Mouse (Mus musculus): ENCODE measurements around the gene Galnt7. TPM values are rescaled to one million over a fixed set of nuclear protein-coding genes. Genes with fewer than 3 reads are reported as not detected.

The Galnt7 gene
- polyA plus RNA-seq, 1 experiment from 2014 or later: 30.5 TPM

- H3K27me3 ChIP-seq (replicated peaks): no peaks in the 10 kb centered on the region
- no peak for ATAC-seq
- H3K9ac ChIP-seq: no peak overlapping the region
- no peak overlapping the region for H3K4me3 ChIP-seq (replicated peaks)
- no peak overlapping the region for H3K4me2 ChIP-seq (replicated peaks)
- no peak overlapping the region for H3K27ac ChIP-seq
- WGBS: 68% methylated on average over 7 of the region's 7 CpGs
- H3K9me3 ChIP-seq: no peaks in the 10 kb centered on the region
- peaks cover 2% of the 10 kb centered on the region; the same call in 1 of the 2 replicates for H3K4me1 ChIP-seq (replicated peaks)
- no peaks in the 10 kb centered on the region for H3K36me3 ChIP-seq
Measured at GRCm38 (mm10) chr8:57592604-57593003, 60.2 kb downstream of the Galnt7 start.

DNA sequence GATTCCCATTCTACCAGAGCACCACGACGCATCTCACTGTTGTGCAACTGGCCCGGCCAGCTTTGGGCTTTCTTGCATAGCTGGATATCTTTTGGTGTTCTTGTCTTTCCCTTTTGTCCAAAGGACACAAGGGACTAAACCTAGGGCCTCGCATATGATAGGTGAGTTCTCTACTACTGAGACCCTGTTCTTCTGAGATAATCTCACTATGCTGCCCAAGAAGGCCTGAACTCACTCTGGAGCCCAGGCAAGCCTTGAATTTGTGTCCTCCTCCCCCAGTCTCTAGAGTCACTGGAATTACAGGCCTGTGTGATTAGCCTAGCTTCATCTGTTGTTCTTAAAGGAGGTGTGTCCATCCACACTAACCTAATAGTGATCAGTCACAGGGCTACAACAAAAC, 61.2 kb downstream of the Galnt7 start:
- H3K4me1 ChIP-seq (replicated peaks): no peaks in the 10 kb centered on the region; the same call in 1 of the 2 replicates
- no peak overlapping the region for H3K9ac ChIP-seq
- no peak overlapping the region for H3K4me2 ChIP-seq (replicated peaks)
- 93% methylated on average over 4 of the region's 4 CpGs for WGBS
- H3K4me3 ChIP-seq (replicated peaks): no peak overlapping the region
- H3K9me3 ChIP-seq: no peaks in the 10 kb centered on the region
- no peak for ATAC-seq
- no peak overlapping the region for H3K27ac ChIP-seq
- H3K36me3 ChIP-seq: no peaks in the 10 kb centered on the region
- H3K27me3 ChIP-seq (replicated peaks): no peaks in the 10 kb centered on the region

DNA sequence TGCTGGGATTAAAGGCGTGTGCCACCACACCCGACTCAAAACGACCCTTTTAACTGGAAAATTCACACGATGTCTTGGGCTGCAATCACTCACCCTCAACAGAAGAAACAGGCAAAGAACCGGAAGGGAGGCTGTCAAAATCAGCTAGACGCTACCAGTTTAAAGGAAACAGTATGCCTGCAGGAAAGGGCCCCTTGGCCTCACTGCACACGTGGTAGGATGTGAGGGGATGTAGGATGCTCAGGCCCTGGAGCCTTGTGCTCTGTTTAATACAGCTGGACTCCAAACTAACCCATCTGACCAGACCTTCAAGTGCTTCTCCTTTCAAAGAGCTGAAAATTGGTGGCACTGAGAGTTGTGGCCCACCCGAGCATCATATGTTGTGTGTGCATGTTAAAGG, 62.8 kb downstream of the Galnt7 start:
- Histone ChIP-seq H3K27ac (no peak overlapping the region), H3K4me3 (replicated peaks) (no peak overlapping the region), H3K9me3 (no peaks in the 10 kb centered on the region), H3K4me2 (replicated peaks) (no peak overlapping the region), H3K4me1 (replicated peaks) (no peaks in the 10 kb centered on the region; the same call in 1 of the 2 replicates), H3K36me3 (no peaks in the 10 kb centered on the region), H3K27me3 (replicated peaks) (no peaks in the 10 kb centered on the region), H3K9ac (no peak overlapping the region)
- 79% methylated on average over 8 of the region's 8 CpGs for whole genome bisulfite sequencing
- no peak for ATAC-seq

GRCm38 (mm10) chr8:57589176-57589575, 63.7 kb downstream of the Galnt7 start:
- Histone ChIP-seq H3K4me3 (replicated peaks) (no peak overlapping the region), H3K36me3 (no peaks in the 10 kb centered on the region), H3K4me1 (replicated peaks) (no peaks in the 10 kb centered on the region; the same call in 1 of the 2 replicates), H3K27me3 (replicated peaks) (no peaks in the 10 kb centered on the region), H3K27ac (no peak overlapping the region), H3K9me3 (no peaks in the 10 kb centered on the region), H3K9ac (no peak overlapping the region), H3K4me2 (replicated peaks) (no peak overlapping the region)
- ATAC-seq: 0 out of 2 replicates have a peak, but pooled peaks have one; percentile 21
- 84% methylated on average over 9 of the region's 9 CpGs for WGBS

GRCm38 (mm10) chr8:57588604-57589003, 64.2 kb downstream of the Galnt7 start:
- no peaks in the 10 kb centered on the region for H3K36me3 ChIP-seq
- no peaks in the 10 kb centered on the region for H3K27me3 ChIP-seq (replicated peaks)
- H3K4me3 ChIP-seq (replicated peaks): no peak overlapping the region
- no peak overlapping the region for H3K4me2 ChIP-seq (replicated peaks)
- H3K9ac ChIP-seq: no peak overlapping the region
- H3K9me3 ChIP-seq: no peaks in the 10 kb centered on the region
- no peaks in the 10 kb centered on the region; the same call in 1 of the 2 replicates for H3K4me1 ChIP-seq (replicated peaks)
- ATAC-seq: peak; percentile 62
- no peak overlapping the region for H3K27ac ChIP-seq
- WGBS: 89% methylated on average over 1 of the region's 1 CpGs

GRCm38 (mm10) chr8:57586667-57587066, 66.2 kb downstream of the Galnt7 start:
- Histone ChIP-seq H3K27me3 (replicated peaks) (no peaks in the 10 kb centered on the region), H3K9ac (no peak overlapping the region), H3K36me3 (no peaks in the 10 kb centered on the region), H3K27ac (no peak overlapping the region), H3K9me3 (no peaks in the 10 kb centered on the region), H3K4me1 (replicated peaks) (no peaks in the 10 kb centered on the region), H3K4me2 (replicated peaks) (no peak overlapping the region), H3K4me3 (replicated peaks) (no peak overlapping the region)
- no peak for ATAC-seq
- WGBS: 44% methylated on average over 4 of the region's 4 CpGs

GRCm38 (mm10) chr8:57585831-57586230, 67.0 kb downstream of the Galnt7 start:
- no peaks in the 10 kb centered on the region for H3K36me3 ChIP-seq
- H3K4me1 ChIP-seq (replicated peaks): no peaks in the 10 kb centered on the region
- no peaks in the 10 kb centered on the region for H3K27me3 ChIP-seq (replicated peaks)
- H3K27ac ChIP-seq: no peak overlapping the region
- no peak for ATAC-seq
- H3K4me2 ChIP-seq (replicated peaks): no peak overlapping the region
- H3K4me3 ChIP-seq (replicated peaks): no peak overlapping the region
- no peaks in the 10 kb centered on the region for H3K9me3 ChIP-seq
- WGBS: 82% methylated on average over 3 of the region's 3 CpGs
- no peak overlapping the region for H3K9ac ChIP-seq

DNA sequence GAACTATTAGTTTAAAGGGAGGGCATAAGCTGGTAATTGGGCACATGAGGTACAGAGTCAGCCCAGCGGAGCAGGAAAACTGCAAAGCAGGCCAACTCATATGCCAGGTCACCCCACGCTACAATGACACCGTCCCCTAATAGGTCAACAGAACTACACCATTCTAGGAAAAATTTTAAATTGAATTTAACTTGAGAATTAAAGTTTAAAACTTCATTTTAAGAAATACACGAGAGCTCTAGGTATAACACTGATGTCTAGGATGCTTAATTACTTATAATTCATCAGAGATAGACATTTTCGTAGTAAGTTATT, 67.7 kb downstream of the Galnt7 start:
- no peak overlapping the region for H3K4me2 ChIP-seq (replicated peaks)
- H3K36me3 ChIP-seq: no peaks in the 10 kb centered on the region
- WGBS: 96% methylated on average over 5 of the region's 5 CpGs
- no peaks in the 10 kb centered on the region for H3K9me3 ChIP-seq
- H3K4me3 ChIP-seq (replicated peaks): no peak overlapping the region
- no peak overlapping the region for H3K27ac ChIP-seq
- no peak overlapping the region for H3K9ac ChIP-seq
- no peaks in the 10 kb centered on the region for H3K4me1 ChIP-seq (replicated peaks)
- ATAC-seq: no peak
- no peaks in the 10 kb centered on the region for H3K27me3 ChIP-seq (replicated peaks)

GRCm38 (mm10) chr8:57584416-57585127, 68.3 kb downstream of the Galnt7 start:
- no peak overlapping the region for H3K4me3 ChIP-seq (replicated peaks)
- WGBS: 71% methylated on average over 8 of the region's 8 CpGs
- no peaks in the 10 kb centered on the region for H3K9me3 ChIP-seq
- H3K4me2 ChIP-seq (replicated peaks): no peak overlapping the region
- H3K4me1 ChIP-seq (replicated peaks): no peaks in the 10 kb centered on the region; the same call in 1 of the 2 replicates
- no peaks in the 10 kb centered on the region for H3K36me3 ChIP-seq
- no peak overlapping the region for H3K9ac ChIP-seq
- H3K27me3 ChIP-seq (replicated peaks): no peaks in the 10 kb centered on the region
- no peak overlapping the region for H3K27ac ChIP-seq
- no peak for ATAC-seq

DNA sequence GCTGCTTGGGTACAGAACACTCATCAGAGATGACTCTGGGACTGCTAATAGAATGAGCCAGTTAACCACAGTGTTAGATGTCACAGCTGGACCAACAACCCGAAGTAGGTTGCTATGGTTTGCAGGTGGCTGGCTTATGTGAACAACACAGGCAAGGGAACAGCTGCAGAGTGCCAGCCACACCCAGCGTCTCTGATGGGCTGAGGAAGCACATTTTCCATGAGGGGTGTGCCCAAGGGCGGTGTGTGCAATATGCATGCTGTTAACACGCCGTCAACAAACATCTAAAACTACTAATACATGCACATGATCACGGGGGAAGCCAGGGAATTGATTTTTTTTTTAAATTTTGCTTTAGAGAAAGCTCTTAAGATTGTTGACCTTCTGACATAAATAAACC, 73.0 kb downstream of the Galnt7 start:
- 67% methylated on average over 6 of the region's 6 CpGs for WGBS
- H3K9ac ChIP-seq: no peak overlapping the region
- no peak overlapping the region for H3K27ac ChIP-seq
- H3K36me3 ChIP-seq: no peaks in the 10 kb centered on the region
- H3K27me3 ChIP-seq (replicated peaks): no peaks in the 10 kb centered on the region
- H3K9me3 ChIP-seq: no peaks in the 10 kb centered on the region
- no peak overlapping the region for H3K4me2 ChIP-seq (replicated peaks)
- peak; percentile 58 for ATAC-seq
- H3K4me3 ChIP-seq (replicated peaks): no peak overlapping the region
- H3K4me1 ChIP-seq (replicated peaks): no peaks in the 10 kb centered on the region; the same call in 1 of the 2 replicates

DNA sequence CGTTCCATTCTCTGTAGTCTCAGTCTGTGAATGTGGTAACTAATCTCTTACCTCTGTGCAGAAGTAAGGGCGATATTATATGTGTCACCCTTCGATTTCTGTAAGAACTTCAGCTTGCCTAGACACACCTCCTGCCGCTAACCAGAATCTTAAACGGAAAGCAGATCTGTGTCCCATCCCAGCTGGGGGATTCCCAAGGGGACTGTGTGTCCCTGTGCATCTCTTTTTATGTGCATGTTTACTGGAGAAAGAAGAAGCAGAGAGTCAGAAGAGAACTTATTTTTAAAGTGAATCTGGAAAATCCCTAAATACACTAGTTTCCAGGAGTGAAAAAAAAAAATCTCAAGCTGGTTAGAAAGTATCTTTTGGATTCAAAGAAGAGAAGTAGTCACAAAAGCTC, 75.5 kb downstream of the Galnt7 start:
- no peaks in the 10 kb centered on the region; the same call in 1 of the 2 replicates for H3K4me1 ChIP-seq (replicated peaks)
- no peak overlapping the region for H3K4me3 ChIP-seq (replicated peaks)
- H3K4me2 ChIP-seq (replicated peaks): no peak overlapping the region
- H3K9me3 ChIP-seq: no peaks in the 10 kb centered on the region
- no peak for ATAC-seq
- no peaks in the 10 kb centered on the region for H3K36me3 ChIP-seq
- H3K9ac ChIP-seq: no peak overlapping the region
- no peaks in the 10 kb centered on the region for H3K27me3 ChIP-seq (replicated peaks)
- 83% methylated on average over 5 of the region's 5 CpGs for WGBS
- H3K27ac ChIP-seq: no peak overlapping the region

DNA sequence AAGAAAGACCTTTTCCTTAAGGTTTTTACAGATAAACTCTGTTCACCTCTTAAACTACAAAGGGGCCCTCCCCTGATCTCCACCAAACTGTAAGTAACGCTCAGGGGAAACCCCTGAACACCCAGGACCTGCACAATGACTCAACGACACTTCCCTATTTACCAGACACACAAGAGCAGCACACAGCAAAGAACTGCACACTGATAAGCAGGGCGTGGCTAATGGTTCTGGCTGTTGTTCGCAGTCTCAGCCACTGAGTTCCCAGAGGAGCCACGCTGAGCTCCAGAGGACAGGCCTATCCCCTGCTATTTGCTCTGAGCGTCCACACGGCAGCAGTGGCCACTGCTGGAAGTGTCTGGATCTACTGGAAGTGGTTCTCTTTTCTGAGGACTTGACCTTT, 76.6 kb downstream of the Galnt7 start:
- Histone ChIP-seq H3K36me3 (no peaks in the 10 kb centered on the region), H3K27me3 (replicated peaks) (no peaks in the 10 kb centered on the region), H3K9ac (no peak overlapping the region), H3K4me1 (replicated peaks) (no peaks in the 10 kb centered on the region; the same call in 1 of the 2 replicates), H3K27ac (no peak overlapping the region), H3K4me2 (replicated peaks) (no peak overlapping the region), H3K4me3 (replicated peaks) (no peak overlapping the region), H3K9me3 (no peaks in the 10 kb centered on the region)
- WGBS: 31% methylated on average over 7 of the region's 7 CpGs
- ATAC-seq: peak; percentile 94

DNA sequence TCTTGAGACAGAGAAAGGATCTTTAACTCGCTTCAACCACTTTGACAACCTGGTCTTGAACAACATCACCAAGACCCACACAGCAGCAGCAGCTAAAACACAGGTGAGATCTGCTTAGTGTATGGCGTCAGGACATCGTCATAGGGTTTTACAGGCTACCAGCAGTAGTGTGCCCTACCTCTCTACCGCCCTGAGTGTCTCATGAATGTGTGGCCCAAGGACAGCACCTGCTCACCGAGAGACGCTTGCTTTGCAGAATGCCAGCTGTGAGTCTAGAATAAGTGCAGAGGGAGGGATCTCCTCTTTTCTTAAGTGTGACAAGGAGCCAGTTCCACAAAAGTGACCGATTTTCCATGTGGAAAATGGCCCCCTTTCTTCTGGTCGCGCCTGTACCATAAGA, 77.5 kb downstream of the Galnt7 start:
- Histone ChIP-seq H3K4me3 (replicated peaks) (no peak overlapping the region), H3K4me2 (replicated peaks) (no peak overlapping the region), H3K36me3 (no peaks in the 10 kb centered on the region), H3K9ac (no peak overlapping the region), H3K4me1 (replicated peaks) (no peaks in the 10 kb centered on the region; the same call in 1 of the 2 replicates), H3K27me3 (replicated peaks) (no peaks in the 10 kb centered on the region), H3K27ac (no peak overlapping the region), H3K9me3 (no peaks in the 10 kb centered on the region)
- 86% methylated on average over 9 of the region's 9 CpGs for WGBS
- ATAC-seq: no peak
